Mouse (Mus musculus): Measurements from ENCODE around the gene Kcns3.

Gene Kcns3

DNA sequence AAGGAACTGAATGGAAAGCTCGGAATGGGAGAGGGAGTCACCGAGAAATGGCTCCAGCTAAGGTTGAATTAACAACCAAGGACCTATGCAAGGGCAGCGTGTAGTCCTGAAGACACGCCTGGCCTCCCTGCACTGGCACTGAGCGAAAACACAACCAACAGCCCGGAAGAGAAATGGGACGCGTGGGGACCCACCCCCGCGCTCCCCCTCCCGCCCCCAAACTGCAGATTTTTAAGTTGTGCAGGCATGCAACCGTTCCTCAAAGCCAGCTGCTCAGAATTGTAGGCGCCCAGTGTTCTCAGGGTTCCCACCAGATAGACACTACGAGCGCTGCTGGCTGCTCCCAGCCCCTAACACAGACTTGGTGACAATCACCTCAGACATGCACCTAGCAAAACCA, at the start of gene Kcns3:
Gene Kcns3, minus strand, starts transcription at position 42 of the 400 bp plus-strand sequence.
- DNase-seq (ENCODE audit: low spot score): no peak

DNA sequence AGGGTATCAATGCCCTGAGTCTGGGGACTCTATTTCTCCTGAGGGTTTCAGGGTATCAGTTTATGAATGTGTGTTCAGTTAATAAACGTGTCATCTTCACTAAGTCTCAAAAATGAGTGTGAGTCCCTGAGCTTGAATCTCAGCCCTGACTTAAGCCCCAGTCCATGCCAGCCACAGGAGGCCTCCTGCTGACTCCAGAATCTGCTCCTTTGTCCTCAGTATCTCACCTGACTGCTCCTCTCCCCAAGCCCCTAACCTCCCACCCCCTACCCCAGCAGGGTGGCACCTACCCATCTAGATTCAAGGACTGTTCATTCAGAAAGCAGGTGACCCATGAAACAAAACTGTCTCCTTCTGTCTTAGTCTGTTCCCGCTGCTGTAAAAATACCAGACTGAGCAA, 47.7 kb upstream of the Kcns3 start:
- DNase-seq (ENCODE audit: low spot score): no peak

DNA sequence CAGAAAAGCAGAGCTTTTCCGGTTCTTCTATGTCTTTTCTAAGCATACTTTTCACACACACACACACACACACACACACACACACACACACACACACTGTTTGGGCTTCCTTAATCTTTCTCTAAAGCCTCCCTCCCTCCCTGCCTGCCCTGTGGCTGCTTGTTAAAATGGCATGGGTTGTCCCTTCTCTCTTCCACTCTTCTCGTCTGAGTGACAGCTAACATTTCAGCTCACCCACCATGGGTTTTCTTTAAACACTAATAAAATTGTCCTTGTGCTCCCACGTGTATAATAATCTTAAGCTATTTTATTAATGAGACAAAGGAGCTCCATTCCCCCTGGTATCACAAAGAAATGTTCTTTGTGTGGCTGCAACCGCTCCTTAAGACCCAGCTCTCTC, 47.2 kb upstream of the Kcns3 start:
- no peak for DNase-seq (ENCODE audit: low spot score)

DNA sequence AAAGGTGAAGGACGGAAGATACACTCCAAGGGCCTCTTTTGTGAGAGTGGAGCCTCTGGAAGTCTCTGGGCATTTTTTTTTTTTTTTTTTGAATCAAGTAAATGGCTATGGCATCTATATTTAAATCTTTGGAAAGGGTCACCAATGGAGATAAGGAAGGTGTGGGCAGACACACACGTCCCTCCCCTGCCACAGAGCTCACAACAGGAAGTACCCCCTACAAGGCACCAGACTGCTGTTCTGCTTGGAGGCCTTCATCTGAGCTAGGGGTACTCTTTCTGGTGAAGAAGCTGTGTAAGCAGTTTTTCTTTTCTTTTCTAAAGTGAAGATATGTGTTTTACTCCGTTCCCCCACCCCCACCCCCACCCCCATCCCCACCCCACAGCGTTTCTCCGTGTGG, 46.0 kb upstream of the Kcns3 start:
- no peak for DNase-seq (ENCODE audit: low spot score)

DNA sequence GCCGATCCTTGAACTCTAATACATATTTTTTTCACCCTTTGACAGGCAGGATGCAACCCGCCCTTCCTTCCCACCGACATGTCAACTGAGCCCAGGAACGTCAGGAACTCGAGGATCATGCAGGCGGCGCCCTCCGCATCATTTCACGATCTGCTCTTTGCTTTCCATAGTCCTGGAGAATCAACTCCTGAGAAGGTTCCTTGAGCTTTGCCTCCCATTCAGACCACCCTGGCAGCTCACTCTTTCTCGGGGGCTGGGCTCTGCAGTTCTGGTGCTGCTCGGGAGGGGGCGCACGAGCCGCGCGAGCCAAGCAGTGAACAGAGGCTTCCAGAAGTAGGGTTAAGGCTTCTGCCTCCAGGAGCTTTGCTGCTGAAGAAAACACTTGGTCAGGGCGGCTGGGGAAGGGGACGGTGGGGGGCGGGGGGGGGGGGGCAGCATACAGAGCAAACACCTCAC, 45.3 kb upstream of the Kcns3 start:
- DNase-seq (ENCODE audit: low spot score): peak; percentile 77

DNA sequence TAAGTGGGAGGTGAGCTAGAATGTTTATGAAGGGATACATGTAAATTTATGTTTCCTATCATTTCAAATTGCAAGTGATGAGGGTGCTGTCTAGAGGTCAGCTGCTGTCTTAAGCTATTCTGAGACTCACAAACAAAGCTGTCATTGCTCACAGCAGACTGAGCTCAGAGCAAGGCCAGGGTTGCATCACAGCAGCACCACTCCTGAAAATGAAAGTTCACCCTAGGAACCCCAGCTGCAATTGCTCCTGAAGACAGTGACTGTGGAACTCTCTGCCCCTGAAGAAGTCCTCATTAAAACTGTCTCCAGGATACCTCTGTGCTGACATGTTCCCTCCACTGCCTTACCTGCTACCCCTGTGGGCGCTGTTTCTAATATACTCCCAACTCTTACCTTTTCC, 44.2 kb upstream of the Kcns3 start:
- no peak for DNase-seq (ENCODE audit: low spot score)

DNA sequence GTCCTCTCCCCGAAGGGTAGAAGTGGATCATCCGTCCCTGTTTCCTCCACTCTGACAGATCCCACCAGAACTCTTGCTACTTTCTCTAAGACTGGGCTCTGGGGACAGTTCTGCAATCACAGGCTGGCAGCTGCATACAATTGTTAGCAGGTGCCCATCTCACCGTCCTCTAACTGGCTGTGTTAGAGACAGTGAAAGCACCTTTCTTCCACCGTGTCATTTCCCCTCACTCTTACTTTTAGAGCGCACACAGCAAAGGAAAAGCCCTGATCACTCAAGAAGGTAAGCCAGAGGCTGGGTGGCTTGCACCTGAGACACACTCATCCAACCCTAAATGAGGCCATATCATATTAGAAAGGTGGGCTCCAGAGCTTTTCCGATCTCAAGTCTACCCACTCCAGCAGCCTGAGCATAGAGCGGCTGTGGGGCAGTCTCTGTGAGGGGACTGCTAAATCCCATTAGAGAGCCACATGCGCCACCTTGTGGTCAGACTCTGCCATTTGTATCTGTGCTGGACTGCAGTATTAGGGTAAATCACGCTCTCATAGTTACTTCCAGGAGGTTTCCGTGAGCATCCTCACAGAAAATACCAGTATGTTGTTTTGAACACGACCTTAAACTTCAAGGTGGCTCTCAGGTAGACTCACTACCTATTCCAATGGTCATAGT, 27.8 kb upstream of the Kcns3 start:
- DNase-seq (ENCODE audit: low spot score): peak; percentile 95

DNA sequence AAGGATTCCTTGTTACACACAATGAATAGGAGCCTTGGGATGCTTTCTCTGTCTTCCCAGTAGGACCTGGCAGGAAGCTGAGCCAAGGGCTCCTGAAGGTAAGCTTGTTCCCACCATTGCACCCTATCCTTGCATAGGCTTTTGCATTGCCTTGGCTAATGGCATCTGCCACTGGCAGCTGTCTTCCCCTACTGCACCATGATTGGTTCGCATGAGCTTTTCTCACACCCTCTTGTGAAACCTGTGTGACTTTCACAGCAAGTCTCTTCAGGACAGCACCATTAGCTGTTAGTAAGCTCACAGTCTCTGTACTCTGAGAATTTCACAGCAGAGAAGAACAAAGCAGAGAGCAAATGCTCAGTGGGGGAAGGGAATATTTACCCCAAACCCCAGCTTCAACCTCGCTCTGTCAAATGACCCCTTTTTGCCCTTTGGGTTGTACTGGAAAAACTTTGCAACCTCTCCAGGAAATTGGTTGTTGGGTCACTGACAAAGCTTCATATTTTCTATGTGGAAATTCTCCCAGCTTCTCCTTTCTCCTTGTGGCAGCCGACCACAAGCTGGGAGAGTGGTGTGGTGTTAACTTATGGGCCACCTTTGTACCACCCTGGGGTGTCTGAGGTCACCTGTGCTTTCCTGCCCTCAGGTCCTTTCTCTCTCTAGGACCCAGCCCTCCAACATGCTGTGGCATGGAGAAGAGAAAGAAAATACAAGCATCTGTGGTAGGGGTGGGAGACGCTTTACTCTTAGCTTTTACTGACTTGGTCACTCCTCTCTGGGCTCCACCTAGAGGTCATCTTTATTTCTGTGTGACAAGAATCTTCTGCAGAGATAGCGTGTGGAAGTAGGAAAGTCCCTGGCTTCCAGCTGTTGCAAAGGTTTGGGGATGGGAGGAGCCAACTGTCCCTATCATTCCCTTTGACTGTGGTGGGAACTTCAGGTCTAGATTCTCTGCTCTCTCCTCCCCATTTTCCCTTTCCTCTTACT, 26.8 kb upstream of the Kcns3 start:
- peak; percentile 34 for DNase-seq (ENCODE audit: low spot score)

DNA sequence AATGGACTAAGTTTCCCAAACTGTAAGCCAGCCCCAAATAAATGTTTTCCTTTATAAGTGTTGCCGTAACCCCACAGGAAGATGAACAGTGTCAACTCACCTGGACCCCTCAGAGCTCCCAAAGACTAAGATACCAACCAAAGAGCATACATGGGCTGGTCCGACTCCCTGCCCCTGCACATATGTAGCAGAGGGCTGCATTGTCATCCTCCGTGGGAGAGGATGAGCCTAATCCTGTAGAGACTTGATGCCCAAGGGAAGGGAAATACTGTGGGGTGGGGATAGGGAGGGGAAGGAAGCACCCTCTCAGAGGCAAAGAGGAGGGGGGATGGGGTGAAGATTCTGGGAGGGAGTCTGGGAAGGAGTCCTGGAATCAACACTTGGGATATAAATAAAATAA, 7.8 kb upstream of the Kcns3 start:
- no peak for DNase-seq (ENCODE audit: low spot score)

DNA sequence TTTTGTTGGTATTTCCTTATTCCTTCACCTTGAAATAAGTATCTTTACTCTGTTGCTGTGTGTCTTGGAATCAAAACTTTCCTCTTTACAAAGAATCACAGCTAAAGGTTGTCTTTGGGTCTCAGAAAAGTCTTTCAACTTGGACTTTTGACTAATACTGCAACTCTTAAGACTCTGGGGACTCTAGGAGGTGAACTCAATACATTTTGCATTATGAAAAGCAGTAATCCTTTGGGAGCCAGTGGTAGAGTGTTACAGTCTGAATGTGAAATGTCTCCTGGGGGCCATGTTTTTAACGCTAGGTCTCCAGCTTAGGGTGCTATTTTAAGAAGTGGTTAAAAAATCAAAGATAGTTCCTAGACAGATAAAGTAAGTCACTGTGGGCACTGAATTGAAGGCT, 4.3 kb upstream of the Kcns3 start:
- no peak for DNase-seq (ENCODE audit: low spot score)

DNA sequence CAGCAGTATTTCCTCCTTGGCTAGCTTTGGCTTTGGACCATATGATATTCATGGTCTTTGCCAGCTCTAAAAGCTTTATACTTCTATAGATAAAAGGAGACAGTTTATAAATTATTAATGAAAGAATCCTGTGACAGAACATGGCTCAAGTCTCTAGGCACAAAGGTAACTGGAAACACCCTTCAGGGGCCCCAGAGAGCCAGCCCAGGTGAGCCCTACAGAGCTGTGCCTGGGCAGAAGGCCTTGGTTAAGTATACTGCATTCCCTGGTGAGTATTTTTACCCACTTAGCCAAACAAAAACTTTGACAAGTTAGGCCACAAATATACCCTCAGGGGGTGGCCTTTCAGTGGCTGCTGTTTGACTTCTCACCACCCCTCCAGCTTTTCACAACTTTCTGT, 2.7 kb upstream of the Kcns3 start:
- no peak for DNase-seq (ENCODE audit: low spot score)

DNA sequence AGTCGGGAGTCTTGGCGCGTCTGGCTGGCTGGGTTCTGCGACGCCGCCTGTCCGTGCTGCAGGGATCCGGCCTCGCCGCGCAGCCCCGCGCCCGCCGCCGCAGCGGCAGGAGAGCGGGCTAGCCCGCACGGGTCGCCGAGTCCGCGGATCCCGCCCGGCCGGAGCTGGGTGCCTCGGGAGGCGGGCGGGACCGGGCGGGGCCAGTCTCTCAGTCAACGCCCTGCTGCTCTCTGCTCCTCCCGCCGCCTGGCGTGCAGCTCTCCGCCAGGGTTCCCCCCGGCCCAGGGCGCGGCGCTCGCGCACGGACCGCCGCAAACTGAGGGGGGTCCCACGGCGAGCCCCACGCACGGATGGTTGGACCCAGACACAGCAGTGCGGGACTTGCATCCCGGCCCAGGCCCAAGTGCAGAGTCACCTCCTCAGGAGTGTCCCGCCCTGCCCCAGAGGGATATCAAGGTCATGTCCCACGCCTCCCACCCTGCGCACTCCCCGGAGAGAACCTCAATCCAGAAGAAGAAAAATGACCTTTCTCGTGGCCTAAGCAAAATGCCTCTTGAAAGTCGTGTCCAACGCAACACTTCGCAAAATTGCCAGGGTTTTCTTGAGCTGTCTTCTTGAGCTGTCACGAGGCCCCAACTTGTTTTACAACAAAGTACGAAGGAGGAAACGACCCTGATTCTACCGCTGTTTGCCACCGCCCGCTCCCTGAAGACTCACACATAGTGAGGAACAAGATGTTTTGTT, 492 bp downstream of the Kcns3 start:
- DNase-seq (ENCODE audit: low spot score): peak; percentile 49

DNA sequence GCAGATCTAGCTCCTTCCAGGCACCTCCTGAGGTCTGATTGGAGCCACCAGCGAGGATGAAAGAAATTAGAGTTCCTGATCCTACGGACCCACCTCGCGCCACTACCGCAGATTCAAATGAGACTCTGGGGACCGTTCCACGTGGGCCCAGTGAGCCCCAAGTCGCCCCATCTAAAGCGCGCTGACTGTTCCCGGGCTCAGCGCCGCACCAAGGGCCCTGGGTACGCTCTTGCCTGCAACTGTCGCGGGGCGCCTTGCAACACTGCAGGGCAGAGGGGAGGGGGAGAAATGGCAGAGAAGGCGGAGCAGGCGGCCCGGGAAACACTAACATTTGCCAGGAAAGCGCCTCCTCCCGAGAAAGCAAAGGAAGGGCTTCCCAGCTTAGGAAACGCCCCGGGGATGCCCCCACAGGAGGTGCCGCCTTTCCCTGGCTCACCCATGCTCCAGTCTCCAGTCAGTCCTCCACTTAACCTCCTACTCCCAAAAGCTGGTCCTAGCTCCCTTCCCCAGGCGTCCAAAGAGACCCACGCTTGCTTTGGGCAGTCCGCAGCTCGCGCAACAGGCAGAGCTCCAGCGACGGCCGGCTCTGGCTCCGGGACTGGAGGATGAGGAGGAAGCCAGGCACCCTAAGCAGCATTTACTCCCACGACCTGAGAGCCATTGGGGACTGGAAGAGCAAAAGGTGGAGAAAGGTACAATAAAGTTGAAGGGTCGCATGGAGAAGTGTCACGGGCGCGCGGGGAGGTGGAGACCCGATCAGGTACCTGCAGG, 1.2 kb downstream of the Kcns3 start:
- peak; percentile 66 for DNase-seq (ENCODE audit: low spot score)

DNA sequence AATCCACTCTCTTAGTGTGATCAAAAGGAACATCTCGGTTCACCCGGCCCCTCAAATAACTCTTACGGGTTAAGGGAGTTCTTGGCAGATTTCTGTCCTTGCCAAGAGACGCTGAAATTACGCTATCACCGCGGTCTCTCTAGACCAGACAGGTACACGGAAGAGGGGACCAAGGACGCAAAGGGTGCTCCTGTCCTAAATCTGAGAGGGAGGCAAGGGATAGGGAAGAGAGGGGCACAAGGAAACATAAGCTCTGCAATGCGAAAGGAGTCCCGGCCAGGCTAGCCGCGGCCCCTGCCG, 1.8 kb downstream of the Kcns3 start:
- no peak for DNase-seq (ENCODE audit: low spot score)

DNA sequence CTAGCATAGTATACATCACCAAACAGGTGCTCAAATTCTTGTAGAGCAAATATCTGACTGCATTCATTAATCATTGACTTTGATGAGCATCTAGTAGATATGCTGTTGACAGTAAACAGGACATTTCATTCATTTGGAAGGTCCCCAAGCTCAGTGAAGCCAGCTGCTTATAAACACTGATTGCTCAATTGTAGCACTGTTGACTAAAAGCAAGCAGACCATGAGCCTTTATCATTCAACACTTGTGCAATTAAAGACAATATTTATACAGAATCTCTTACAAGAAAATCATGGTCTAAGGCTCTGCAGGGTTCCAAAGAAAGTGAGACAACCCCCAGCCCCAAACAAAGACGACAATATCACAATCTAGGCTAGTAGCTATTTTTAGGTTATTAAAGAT, 6.0 kb downstream of the Kcns3 start:
- DNase-seq (ENCODE audit: low spot score): no peak

DNA sequence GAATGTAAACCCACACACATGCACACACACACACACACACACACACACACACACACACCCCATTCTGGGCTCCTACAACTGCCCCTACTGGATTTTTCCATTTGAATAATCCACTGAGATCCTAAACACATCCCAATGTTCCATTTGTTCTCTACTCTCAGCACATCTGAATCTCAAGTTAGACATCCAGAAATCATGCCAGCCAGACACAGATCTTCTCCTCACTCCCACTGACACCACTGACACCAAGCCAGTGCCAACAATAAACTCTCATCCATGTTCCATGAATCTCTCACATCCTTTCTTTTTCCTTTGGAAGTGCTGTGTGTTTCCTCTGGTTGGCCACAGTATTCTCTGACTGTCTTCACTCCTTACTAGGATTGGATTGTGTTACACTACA, 18.4 kb downstream of the Kcns3 start:
- DNase-seq (ENCODE audit: low spot score): no peak

DNA sequence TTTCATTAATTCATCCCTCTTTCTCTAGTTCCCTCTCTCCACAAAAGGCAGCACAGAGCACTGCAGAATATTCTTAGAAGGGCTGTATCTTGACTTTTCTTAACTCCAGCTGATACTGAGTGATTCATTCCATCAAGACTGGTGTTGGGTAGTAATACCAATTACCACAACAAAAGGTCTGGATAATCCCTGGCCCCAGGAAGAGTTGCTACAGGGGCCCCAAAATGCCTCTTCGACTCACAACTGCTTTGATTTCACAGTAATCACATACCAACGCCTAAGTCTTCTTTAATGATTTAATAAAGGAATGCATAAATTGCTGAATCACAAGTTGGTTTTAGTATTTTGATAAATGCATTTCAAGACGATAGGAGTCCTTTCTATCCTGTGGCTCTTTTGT, 21.7 kb downstream of the Kcns3 start:
- DNase-seq (ENCODE audit: low spot score): no peak

DNA sequence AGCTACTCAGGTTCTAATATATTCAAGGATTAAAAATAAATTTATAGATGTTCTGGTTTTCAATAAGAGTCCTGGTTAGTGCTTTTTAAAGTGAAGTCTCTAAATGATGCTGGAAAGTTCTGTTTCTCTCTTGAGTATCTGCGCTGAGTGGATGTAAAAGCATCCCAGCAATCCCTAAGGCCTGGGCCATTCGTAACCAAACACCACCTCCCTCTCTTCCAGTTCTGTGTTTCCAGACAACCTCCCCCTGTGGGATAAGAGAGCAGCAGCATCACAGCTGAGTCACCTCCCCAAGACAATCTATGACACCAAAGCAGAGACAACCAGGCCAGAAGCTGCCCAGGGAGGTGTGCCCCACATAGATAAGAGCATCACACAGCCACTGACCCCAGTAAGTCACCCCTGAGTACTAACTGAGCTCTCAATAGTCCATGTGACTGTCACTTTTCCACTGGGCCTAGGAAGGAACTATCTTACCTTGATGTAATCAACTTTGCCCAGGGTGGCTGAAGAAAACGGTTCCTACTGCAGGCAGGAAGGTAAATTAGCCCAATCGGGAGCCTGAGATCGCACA, 24.6 kb downstream of the Kcns3 start:
- no peak for DNase-seq (ENCODE audit: low spot score)

DNA sequence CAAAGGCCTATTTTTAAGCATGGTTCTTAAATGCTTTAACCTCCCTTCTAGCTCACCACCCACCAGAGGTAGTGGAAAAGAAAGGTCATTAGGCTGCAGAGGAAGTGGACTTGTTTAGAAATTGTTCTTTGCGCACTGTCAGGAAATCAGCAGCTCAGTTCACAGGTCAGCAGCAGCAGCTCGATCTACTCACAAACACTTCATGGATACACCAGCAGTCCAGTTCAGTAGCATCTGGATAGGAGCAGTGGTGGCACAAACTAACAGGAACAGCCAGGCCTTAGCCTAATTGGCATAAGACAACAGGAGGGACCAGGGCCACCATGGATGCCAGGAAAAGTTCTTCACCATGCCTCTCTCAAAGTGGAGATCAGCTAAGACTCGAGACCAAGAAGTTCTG, 49.3 kb downstream of the Kcns3 start:
- no peak for DNase-seq (ENCODE audit: low spot score)

DNA sequence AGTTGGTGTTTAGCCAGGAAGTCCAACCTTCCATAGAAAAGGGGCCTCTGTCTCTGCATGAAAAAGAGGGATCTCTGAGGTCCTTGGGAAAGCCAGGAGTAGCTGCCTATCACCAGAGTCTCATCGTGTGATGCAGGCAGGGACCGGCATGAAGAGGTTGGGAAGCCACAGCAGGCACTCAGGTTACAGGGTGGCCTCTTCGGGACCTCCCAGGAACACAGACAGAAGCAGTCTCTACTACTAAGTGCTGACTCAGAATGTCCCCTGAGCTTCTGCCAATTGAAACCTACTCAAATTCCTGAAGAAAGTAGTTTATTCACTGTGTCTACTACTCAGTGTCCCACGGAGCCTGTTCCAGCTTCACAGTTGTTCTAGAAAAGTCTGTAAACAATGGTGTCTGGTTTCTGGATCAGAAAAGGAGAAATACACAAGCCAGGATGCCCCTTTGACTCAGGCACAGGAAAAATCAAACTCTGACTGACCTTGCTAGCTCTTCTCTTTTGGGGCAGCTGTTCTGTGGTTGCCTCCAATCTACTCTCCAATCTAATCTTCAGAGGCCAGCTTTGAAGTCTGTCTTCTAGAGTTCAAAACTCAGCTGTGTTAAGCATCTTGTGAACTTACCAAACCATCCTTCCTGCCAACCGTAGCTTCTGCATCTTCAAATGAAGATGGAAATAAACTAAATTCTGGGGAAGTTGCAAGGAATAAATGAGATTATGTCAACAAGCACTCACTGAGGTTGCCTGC, 62.1 kb downstream of the Kcns3 start:
- DNase-seq (ENCODE audit: low spot score): peak; percentile 10

DNA sequence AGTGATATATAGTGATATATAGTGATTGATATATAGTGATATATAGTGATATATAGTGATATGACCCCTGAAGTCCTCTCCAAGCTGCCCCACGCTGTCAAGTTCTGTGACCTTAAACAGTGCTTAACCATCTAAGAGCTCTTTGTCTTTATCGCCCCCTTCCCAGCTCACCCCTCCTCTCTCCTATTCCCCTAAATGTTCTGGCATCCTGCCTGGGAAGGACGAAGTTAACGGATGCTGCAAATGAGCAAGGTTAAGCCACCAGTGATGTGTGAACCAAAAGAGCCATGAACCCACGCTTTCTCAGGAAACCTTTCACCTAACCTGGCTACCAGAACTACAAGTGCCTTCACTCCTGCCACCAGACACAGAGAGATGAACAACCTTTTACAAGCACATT, 64.0 kb downstream of the Kcns3 start:
- no peak for DNase-seq (ENCODE audit: low spot score)

Measured in embryo, embryonic 10.5 days (tissue).